Mouse (Mus musculus) cerebellum, adult 11-12 months (tissue): ENCODE results near the gene Rnf214.
"Not testable (repeated sequence)": the region's sequence is repeated elsewhere in the genome, so short reads cannot be mapped to it uniquely, and the experiment has no call there.

ENCODE experiments used
- DNase-seq: peaks from one replicate; pipeline ENCODE4 v3.0.0; 2022

Gene Rnf214

DNA sequence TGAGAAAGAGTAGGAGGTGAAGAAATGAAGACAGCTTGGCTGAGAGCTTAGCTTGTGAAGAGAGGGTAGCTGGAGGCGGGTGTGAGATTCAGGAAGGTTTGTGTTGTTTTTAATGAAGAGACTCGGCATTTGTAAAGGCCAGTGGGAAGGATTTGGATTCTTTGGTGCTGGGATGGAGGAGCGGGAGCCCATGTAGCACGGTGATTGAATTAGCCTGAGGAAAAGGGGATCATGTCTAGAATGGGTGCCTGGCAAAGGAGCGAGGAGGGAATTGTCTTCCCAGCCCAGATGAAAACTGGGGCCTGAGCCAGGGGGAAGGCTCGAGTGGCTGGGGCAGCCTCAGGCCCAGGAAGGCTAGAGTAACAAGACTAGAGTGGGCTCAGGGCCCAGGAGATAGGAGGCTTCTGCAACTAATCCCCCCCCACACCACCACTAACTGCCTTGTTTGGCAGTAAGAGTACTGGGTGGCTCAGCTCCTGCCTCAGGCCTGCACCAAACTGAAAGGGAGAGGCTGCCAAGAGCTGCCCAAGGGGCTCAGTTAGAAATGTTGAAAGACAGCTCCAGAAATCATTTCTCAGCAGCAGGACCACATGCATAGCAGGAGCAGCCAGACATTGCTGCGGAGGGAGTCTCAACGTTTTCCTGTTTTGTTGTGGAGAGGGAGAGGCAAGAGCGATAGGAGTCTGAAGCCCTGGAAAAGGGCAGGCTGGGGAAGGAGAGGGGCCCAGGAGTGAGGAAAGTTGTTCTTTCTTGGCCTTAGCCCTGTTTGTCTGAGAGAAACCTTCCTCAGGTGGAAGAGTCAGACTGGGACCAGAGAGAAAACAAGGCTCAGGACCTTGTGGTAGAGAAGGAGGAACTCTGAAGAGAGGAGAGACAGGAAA lies 56.9 kb downstream of the Rnf214 start:
- no peak for DNase-seq

DNA sequence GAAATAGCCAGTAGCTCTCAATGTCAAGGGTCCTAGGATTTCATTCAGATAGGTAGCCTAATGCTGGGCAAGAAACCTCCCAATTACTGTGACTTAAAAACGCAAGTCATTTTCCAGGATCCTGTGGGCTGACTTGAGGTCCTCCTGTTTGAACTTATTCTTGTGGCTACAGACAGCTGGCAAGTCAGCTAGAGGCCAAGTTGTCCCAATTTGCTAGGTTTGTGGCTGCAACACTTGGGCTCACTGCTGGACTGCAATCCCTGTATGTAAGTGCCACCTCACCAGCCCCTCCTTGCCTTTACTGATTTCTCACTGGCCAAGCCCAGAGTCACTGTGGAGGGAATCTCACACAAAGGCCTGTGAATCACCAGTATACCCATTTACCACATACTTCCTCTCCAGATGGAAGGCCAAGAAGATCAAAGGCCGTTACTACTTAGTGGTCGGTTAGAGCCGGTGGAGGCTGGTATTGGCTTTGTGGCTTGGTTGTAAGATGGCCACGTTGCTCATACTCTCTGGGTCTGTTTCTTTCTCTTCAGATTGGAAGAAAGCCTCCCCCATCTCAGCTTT lies 59.7 kb downstream of the Rnf214 start:
- DNase-seq = no peak

DNA sequence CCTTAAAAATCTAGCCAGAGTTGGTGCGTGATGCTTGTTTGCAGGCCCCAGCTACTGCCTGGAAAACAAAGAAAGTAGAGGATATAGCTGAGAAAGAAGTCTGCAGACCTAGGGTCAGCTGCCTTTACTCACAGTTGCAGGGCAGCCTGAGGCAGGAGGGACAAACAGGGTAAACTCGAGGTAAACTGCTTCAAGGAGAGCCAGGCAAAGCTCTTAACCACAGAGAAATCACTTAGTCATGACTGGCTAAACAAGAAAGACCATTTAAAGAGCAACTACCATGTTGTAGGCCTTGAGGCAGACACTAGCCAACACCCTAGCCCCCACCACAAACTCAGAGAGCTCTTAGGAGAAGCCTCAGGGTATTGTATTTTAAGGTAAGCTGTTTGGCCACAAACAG lies 60.5 kb downstream of the Rnf214 start:
- DNase-seq = not testable (repeated sequence)

DNA sequence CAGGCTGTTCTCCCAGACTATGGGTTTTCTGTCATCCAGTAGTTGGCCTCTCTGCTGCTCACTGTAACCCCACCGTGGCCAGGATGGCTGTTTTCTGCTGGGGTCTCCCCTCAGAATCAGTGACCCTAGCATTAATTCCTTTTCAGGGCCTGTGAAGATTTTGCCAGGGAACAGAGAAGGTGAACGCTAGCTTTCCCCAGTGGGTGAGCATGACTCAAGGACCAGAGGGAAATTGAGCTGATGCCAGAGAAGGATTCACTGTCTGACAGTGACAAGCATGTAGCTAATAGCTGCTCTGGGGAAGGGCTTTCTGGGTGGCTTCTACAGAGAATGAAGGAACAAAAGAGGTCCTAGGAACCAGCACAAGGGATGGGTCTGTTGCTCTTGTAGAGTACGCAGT lies 61.2 kb downstream of the Rnf214 start:
- no peak for DNase-seq

DNA sequence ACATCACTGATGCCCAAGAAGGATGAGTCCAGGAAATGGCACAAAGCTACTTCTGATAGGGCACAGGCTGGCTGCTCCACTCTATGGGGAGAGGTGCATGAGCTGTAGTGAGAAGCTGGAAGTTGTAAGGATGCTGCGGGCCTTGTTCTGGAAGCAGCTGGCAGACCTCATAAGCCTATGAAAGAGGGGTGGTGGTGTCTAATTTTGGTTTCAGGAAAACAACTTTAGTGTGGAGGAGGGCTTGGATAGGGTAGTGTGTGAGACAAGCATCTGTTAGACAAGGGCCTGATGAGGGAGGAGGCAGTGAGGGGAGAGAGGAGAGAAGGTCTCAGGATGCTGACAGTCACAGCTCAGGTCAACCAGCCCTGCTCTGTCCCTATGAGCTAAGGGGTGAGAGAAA lies 62.9 kb downstream of the Rnf214 start:
- DNase-seq = no peak

DNA sequence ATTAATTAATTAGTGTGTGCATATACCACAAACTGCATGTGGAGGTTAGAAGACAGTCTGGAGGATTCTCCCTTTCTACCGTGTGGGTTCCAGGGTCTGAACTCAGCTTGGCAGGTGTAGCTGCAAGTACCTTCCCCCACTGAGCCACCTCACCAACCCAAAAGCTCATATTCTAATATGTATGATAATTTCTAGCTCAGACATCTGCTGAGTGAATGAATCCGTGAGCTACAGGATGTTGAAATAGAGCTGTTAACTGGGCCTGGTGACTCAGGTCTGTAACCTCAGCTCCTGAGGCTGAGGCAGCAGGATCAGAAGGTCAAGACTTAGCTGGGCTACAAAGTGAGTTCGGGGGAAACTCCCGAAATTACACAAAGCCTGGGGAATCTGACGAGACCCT lies 63.7 kb downstream of the Rnf214 start:
- DNase-seq = no peak

DNA sequence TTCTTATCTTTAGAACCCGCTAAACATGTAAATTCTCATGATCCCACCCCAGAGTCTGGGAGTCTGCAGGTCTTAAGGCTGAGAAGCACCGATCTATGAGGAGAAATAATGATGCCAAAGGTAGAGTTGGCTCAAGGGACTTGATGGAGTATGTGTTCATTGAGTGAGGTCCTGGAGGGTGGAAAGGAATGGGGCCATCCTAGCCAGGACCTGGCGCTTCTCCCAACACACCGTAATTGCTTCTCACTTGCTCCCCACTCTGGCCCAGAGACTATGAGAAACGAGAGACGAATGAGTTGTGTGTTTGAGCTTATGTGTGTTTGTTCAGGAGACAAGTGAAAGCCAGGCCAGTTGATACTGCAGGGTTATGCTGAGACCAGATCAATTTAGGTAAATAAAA lies 65.3 kb downstream of the Rnf214 start:
- no peak for DNase-seq

DNA sequence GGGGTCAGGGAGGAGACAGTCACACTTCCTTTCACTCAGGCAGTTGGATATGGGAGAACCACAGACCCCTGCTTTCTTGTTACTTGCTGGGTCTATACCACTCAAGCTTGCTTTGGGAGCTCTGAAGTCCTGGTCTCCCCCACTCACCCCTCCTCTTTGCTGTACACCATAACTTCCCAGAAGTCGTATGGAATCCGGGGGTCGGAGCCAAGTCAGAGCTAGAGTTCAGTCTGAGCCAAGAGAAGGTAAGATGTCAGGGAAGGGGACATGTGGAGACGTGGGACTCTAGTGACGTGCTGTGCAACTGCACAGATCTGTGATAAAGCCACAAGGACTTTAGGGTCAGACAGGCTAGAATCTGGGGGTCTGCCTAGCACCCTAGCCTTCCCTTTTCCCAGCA lies 66.4 kb downstream of the Rnf214 start:
- DNase-seq = no peak

DNA sequence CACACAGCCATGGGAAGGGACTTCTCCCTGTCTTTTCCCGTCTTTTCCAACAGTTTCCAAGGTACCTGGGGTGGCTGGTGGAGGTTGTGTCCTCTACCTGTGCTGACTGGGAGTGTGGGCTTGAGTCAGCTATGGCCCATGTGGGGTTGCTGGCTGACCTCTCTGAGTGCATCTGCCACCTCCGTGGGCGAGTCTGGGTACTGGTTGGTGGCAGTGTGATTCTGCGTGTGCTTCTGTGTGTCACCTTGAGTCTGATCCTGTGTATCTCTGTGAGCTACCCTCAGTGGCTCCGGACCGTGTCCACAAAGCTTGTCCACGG lies 66.8 kb downstream of the Rnf214 start:
- no peak for DNase-seq

DNA sequence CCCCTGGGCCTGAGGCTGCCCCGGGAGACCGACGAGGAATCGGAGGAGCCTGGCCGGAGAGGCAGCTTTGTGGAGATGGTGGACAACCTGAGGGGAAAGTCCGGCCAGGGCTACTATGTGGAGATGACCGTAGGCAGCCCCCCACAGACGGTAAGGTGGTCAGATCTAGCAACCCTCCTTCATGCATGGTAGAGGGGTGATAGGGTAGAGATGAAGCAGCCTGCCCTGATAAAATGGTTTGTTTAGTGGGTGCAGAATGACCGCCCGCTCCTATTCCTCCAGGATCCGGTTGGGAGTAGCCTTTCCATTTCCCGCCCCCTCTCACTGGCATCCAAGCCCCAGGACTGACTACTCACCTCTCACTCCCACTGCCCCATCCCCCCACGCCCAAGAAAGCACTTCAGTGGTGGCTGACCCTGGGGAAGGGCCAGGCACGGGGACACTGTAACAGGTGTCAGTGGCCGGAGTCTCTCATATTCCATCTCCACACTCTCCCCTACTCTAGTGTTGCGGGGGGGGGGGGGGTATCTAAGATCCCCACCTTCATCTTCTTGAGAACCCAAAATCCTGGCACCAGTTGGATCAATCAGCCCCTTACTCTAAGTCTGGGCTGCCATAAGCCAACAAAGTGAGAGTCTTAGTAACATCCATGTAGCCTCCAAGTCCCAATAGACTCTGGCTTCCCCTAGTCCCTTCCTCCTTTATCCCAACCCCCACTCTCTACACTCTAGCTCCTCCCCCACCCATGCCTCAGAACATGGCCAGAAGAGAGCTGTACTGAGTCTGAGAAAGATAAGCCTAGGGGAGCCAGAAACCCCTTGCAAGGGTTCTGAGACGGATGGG lies 67.4 kb downstream of the Rnf214 start:
- peak; percentile 54 for DNase-seq

DNA sequence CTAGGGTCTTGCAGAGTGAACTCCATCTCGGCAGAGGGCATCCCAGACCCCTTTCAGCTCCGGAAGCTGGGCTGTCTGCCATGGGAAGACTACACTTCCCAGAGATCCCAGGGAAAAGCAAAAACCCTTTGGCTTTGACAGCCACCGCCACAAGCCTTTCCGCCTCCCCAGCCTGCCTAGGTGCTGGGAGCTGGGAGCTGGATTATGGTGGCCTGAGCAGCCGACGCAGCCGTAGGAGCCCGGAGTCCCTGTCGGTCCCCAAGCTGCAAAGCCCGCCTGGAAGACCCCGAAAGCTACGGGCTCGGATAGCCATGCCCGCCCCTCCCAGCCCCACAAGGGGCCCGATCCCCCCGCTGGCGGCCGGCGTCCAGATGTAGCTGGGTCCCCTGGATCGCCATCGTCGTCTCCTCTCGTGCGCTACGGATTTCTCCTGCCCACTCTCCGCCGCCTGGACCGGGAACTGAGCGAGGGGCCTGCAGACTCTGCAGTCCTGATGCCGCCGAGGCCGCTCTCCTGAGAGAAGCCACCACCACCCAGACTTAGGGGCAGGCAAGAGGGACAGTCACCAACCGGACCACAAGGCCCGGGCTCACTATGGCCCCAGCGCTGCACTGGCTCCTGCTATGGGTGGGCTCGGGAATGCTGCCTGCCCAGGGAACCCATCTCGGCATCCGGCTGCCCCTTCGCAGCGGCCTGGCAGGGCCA lies 68.1 kb downstream of the Rnf214 start, which contains the start of gene Bace1:
TSS of gene Bace1 (plus strand) at position 147 of the 705 bp plus-strand sequence.
- peak; percentile 88 for DNase-seq

DNA sequence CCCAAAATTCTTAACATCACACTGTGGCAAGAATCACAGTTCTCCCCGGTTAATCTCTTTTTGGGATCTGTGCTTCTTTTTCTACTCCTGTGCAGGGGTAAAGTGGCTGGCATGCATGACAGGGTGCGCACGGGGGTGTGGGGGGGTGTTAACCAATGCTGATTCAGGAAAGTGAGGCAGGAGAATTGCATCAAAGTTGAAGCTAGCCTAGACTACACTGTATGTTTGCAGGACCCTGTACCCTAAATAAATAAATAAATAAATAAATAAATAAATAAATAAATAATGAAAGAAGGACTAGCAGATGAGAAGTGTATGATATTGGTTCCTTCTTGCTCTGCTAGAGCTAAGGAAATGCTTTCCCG lies 68.7 kb downstream of the Rnf214 start:
- DNase-seq = no peak

DNA sequence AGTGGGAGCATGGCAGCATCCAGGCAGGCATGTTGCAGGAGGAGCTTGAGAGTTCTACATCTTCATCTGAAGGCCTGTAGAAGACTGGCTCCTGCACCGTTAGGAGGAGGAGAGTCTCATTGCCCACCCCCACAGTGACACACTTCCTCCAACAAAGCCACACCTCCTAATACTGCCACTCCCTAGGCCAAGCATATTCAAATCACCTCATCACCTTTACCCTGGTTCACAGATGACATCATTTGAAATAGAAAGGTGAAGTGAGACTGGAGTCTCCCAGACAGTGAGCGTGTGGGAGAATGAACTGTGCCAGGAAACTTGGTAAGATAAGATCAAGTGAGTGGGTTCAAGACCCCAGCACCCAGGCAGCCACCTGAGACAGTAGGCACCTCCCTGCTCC lies 73.2 kb downstream of the Rnf214 start:
- DNase-seq = no peak

DNA sequence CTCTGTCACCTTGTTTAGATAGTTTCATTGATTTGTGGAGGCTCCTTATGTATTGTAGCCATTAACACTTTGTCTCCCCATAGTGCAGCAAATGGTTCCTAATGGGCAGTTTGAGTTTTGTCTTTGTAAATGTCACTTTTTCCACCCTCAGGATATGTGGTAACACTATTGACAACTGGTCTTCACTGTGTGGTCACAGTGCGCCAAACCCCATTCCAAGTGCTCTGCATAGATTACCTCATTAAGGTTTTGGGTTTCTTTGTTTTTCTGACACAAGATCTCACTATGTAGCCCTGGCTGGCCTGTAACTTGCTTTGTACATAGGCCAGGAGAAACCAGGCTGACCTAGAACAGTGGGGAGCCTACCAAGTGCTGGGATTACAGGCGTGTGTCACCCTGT lies 73.8 kb downstream of the Rnf214 start:
- no peak for DNase-seq

DNA sequence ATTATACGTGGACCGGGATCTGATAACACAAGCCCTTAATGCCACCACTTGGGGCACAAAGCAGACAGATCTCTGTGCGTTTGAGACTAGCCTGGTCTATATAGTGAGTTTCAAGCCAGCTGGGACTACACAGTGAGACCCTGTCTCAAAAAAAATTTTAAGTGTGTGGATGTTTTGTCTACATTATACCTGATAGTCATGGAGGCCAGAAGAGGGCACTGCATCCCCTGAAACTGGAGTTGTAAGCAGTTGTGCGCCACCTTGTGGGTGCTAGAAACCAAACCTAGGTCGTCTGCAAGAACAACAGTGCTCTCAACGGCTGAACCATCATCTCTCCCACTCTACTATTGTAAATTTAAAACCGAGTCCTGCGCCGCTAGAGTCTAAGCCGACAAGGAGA lies 77.6 kb downstream of the Rnf214 start:
- DNase-seq = peak; percentile 73

DNA sequence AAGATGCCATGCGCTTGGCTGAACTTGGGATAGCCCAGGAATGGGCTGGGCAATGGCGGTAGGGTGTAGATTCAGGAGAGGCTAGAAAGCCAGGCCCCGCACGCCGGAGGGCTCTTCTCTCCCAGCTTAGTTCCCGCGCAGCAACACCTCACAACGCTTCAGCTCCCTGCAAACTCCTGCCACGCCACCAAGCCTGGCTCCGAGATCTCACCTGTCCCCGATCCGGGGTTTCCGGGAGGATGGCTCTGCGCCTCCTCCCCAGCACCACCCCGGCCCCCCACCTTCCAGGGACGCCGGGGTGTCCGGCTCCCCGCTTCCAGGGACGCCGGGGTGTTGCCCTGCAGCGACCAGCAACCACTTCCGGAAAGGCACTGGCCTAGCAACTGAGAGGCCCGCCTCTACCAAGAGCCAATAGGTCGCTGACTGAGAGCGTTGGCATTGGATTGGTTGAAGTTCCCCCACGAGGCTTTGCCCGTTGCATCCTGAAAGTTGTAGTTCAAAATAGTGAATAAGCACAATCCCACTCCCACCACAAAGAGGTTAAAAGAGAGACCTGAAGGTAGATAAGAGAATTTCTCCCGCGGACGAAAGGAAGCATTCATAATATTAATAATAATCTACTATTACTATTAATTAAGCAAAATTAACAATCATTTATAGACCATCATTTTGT lies 78.3 kb downstream of the Rnf214 start, which contains the start of gene Cep164:
TSS of gene Cep164 (minus strand) at position 401 of the 673 bp plus-strand sequence.
- peak; percentile 88 for DNase-seq

DNA sequence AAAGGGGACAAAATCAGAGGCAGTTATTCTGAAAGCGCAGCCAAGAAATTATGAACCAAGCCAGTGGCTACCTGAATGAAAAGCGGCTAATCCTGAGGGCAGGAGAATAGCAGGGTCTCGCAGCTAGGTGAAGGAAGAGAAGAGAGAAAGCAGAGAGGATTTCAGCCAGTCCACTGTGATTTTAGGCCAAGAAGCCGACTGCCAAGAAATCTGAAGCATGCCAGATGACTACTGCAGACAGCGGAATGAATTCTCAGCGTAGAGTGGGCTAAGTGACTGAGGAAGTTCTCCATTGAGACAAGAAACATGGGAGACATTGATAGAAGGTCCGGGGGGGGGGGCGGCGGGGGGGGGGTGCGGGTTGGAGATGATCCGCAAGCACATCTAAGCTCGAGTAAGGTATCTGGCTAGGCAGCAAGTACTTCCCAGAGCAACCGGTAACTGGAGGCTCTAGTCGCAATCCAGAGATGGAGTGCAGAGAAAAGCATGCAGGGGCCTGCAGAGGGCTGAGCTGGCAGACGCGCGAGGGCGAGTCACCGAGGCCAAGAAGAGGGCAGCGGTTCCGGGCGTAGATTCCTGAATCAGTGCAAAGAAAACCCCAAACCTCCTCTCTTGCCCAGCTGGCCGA lies 78.9 kb downstream of the Rnf214 start:
- no peak for DNase-seq

DNA sequence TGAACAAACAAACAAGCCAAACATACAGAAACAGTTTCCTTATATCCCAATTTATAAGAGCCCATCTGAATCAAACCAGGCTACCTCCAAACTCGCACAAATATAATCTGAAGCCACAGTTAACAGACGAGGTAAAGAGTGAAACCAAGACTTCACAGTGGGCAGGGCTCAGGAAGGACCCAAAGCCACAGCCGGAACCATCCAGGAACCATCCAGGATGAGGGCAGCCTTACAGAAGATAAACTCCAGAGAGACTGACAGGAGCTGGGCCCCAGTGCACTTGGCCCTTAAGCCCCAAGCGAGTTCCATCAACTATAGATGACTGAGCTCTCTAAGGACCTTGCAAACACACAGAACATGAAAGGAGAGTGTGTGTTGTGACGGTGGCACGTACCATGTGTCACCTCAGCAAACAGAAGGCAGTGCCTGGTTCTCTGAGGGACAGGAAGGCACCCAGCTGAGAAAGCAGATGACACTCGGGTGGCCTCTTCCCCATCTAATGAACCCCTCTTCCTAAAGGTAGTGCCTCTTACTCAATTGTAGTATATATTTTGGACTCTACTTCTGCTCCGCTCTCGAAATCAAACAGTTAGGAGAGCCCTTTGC lies 88.2 kb downstream of the Rnf214 start:
- peak; percentile 78 for DNase-seq

DNA sequence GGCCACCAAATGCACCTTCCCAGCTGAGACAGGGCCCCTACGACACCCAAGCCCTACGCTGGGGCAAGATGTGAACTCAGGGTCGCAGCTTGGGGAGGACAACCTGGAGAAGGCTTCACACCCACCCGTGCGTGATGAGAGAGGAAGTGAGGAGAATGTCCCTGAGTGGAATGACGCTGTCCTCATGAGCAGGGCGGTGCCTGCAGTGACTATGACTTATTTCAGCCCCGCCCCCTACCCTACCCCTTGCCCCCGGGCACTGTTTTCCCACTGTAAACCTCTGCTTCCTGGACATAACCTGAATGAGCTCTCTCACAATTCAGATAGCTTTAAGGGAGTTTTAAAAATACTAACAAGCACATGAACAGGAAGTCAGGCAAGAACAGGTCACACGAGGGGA lies 91.2 kb downstream of the Rnf214 start:
- DNase-seq = no peak

DNA sequence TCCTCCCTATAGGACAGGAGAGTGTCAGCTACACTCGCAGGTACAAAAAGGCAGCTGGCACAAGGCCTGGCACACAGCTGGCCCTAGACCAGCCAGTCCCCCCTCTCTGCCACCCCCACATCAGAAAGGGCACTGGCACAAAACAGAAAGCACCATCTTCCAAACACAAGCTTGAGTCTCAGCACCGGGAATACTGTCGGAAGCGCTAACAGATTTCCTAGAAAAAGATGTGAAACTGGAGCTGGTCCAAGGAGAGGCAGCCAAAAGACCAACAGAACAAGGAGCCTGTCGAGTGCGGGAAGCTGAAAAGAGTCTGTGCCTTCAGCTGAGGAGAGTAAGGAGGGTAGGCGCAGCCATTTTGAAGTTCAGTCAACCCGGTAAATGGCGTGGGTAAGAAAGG lies 91.6 kb downstream of the Rnf214 start:
- DNase-seq = peak; percentile 56
